Mouse (Mus musculus) forebrain, postnatal 0 days (tissue): ENCODE data around the gene Mrpl43. TPM values are rescaled to one million over a fixed set of nuclear protein-coding genes. Genes with fewer than 3 reads are reported as not detected.

ENCODE experiments used
- ATAC-seq: fragments of 200-750 bp; cut with Nextera tagmentation; 2 replicates; pipeline ENCODE4 v1.8.0; 2017; ENCODE audit warnings: mild to moderate bottlenecking, moderate library complexity
- DNase-seq: peaks from one replicate; pipeline ENCODE4 v3.0.0-alpha.2; 2015
- H3K27ac ChIP-seq: fragments of 300-500 bp; sonication (generic); 2 replicates; pipeline ENCODE4 v1.5.1; 2014; ENCODE audit warnings: low read depth, mild to moderate bottlenecking, antibody characterized with exemption, low read length, moderate library complexity, mixed read lengths
- H3K27me3 ChIP-seq: fragments of 300-500 bp; sonication (generic); 2 replicates; pipeline ENCODE4 v1.6.1; 2014; ENCODE audit warnings: mild to moderate bottlenecking, low read length, mixed read lengths; ENCODE audit not compliant: insufficient read depth
- H3K36me3 ChIP-seq: fragments of 300-500 bp; sonication (generic); 2 replicates; pipeline ENCODE4 v1.6.1; 2014; ENCODE audit warnings: mild to moderate bottlenecking, moderate library complexity; ENCODE audit not compliant: insufficient read depth
- H3K4me1 ChIP-seq: fragments of 300-500 bp; sonication (generic); 2 replicates; pipeline ENCODE4 v1.6.1; 2014; ENCODE audit warnings: antibody characterized with exemption; ENCODE audit not compliant: insufficient read depth
- H3K4me2 ChIP-seq: fragments of 300-500 bp; sonication (generic); 2 replicates; pipeline ENCODE4 v1.6.1; 2014; ENCODE audit warnings: low read depth, mild to moderate bottlenecking, moderate library complexity
- H3K4me3 ChIP-seq: fragments of 300-500 bp; sonication (generic); 2 replicates; pipeline ENCODE4 v1.5.1; 2014; ENCODE audit warnings: low read depth, low read length, mixed read lengths
- H3K9ac ChIP-seq: fragments of 300-500 bp; sonication (generic); 2 replicates; pipeline ENCODE4 v1.6.1; 2014; ENCODE audit warnings: mild to moderate bottlenecking
- H3K9me3 ChIP-seq: fragments of 300-500 bp; sonication (generic); 2 replicates; pipeline ENCODE4 v1.6.1; 2016; ENCODE audit warnings: low read length
- CTCF ChIP-seq: sonication (generic); IDR thresholded peaks from 2 replicates; pipeline ENCODE4 v1.5.1; 2016; ENCODE audit warnings: antibody characterized with exemption, control low read depth, low read depth
- WGBS: fragments of 180-500 bp; shearing (Covaris S2); extraction: QIAGEN DNeasy Blood & Tissue Kit; methylation state at CpG from one replicate; pipeline ENCODE4 v1.1.7; 2014; 5-methylcytosine and 5-hydroxymethylcytosine counted together
- polyA plus RNA-seq: library from polyadenylated mRNA; unstranded; fragments of >200 nt; fragmentation: Nextera tagmentation; extraction: Ambion mirVana; gene quantifications from 2 replicates; pipeline ENCODE4 v1.2.1, GENCODE M21; 2015
- total RNA-seq: library from RNA; depleted of rRNA; stranded (reverse); fragments of >200 nt; gene quantifications from 2 replicates; pipeline ENCODE4 v1.2.3, GENCODE M21; 2014

The Mrpl43 gene
- total and polyA plus RNA-seq, 2 experiments from 2014 or later: 62.2 to 99.2 TPM

- Histone ChIP-seq H3K27me3 (no peaks in the 10 kb centered on the region), H3K4me2 (no peak overlapping the region), H3K9ac (no peak overlapping the region), H3K27ac (no peak overlapping the region), H3K9me3 (no peaks in the 10 kb centered on the region), H3K4me1 (0 out of 2 replicates have a peak, but pooled peaks cover 5% of the 10 kb centered on the region), H3K36me3 (peaks cover 26% of the 10 kb centered on the region), H3K4me3 (no peak overlapping the region)
- 63% methylated on average over 19 of the region's 19 CpGs for WGBS
- ATAC-seq: no peak
- DNase-seq: no peak
- TF ChIP-seq CTCF: no peak
Observed at GRCm38 (mm10) chr19:45028746-45029145, 22.5 kb upstream of the Mrpl43 start.

GRCm38 (mm10) chr19:45027848-45028247, 21.6 kb upstream of the Mrpl43 start:
- H3K27ac ChIP-seq: no peak overlapping the region
- peaks cover 29% of the 10 kb centered on the region for H3K36me3 ChIP-seq
- 83% methylated on average over 6 of the region's 6 CpGs for WGBS

GRCm38 (mm10) chr19:45026958-45027670, 20.9 kb upstream of the Mrpl43 start:
- no peak for TF ChIP-seq CTCF
- ATAC-seq: no peak
- WGBS: 82% methylated on average over 6 of the region's 6 CpGs
- H3K4me1 ChIP-seq: 0 out of 2 replicates have a peak, but pooled peaks cover 5% of the 10 kb centered on the region
- no peak overlapping the region for H3K9ac ChIP-seq
- H3K9me3 ChIP-seq: no peaks in the 10 kb centered on the region
- peaks cover 29% of the 10 kb centered on the region for H3K36me3 ChIP-seq
- no peak overlapping the region for H3K4me3 ChIP-seq
- H3K27ac ChIP-seq: no peak overlapping the region
- no peaks in the 10 kb centered on the region for H3K27me3 ChIP-seq
- no peak for DNase-seq
- no peak overlapping the region for H3K4me2 ChIP-seq

More at GRCm38 (mm10) chr19:45027848-45028247, 21.6 kb upstream of the Mrpl43 start:
- Histone ChIP-seq H3K9me3 (no peaks in the 10 kb centered on the region), H3K9ac (no peak overlapping the region), H3K27me3 (no peaks in the 10 kb centered on the region), H3K4me3 (no peak overlapping the region), H3K4me2 (no peak overlapping the region), H3K4me1 (0 out of 2 replicates have a peak, but pooled peaks cover 5% of the 10 kb centered on the region)
- TF ChIP-seq CTCF: no peak
- ATAC-seq (no peak), DNase-seq (no peak)

- Histone ChIP-seq H3K27ac (no peak overlapping the region), H3K36me3 (peaks cover 29% of the 10 kb centered on the region), H3K9ac (no peak overlapping the region), H3K4me2 (no peak overlapping the region), H3K4me1 (0 out of 2 replicates have a peak, but pooled peaks cover 5% of the 10 kb centered on the region), H3K9me3 (no peaks in the 10 kb centered on the region), H3K27me3 (no peaks in the 10 kb centered on the region), H3K4me3 (no peak overlapping the region)
- 93% methylated on average over 37 of the region's 37 CpGs for WGBS
- no peak for TF ChIP-seq CTCF
- DNase-seq (no peak), ATAC-seq (no peak)
Observed at GRCm38 (mm10) chr19:45025937-45026568, 19.8 kb upstream of the Mrpl43 start.

GRCm38 (mm10) chr19:45024775-45025174, 18.5 kb upstream of the Mrpl43 start:
- H3K36me3 ChIP-seq: peaks cover 29% of the 10 kb centered on the region
- ATAC-seq: no peak

GRCm38 (mm10) chr19:45023993-45024392, 17.8 kb upstream of the Mrpl43 start:
- H3K27ac ChIP-seq: no peak overlapping the region
- no peak overlapping the region for H3K9ac ChIP-seq
- H3K4me1 ChIP-seq: no peaks in the 10 kb centered on the region
- no peak for DNase-seq
- H3K27me3 ChIP-seq: no peaks in the 10 kb centered on the region
- no peaks in the 10 kb centered on the region for H3K9me3 ChIP-seq
- H3K4me2 ChIP-seq: no peak overlapping the region
- no peak for TF ChIP-seq CTCF
- H3K4me3 ChIP-seq: no peak overlapping the region
- 89% methylated on average over 11 of the region's 11 CpGs for WGBS
- H3K36me3 ChIP-seq: peaks cover 29% of the 10 kb centered on the region
- no peak for ATAC-seq

More at GRCm38 (mm10) chr19:45024775-45025174, 18.5 kb upstream of the Mrpl43 start:
- H3K27me3 ChIP-seq: no peaks in the 10 kb centered on the region
- no peak overlapping the region for H3K27ac ChIP-seq
- H3K4me1 ChIP-seq: no peaks in the 10 kb centered on the region
- no peak overlapping the region for H3K4me2 ChIP-seq
- 91% methylated on average over 20 of the region's 20 CpGs for WGBS
- no peak for DNase-seq
- no peak overlapping the region for H3K4me3 ChIP-seq
- H3K9ac ChIP-seq: no peak overlapping the region
- no peak for TF ChIP-seq CTCF
- no peaks in the 10 kb centered on the region for H3K9me3 ChIP-seq

- Histone ChIP-seq H3K36me3 (peaks cover 17% of the 10 kb centered on the region), H3K27me3 (no peaks in the 10 kb centered on the region), H3K4me2 (no peak overlapping the region), H3K4me1 (peaks cover 7% of the 10 kb centered on the region), H3K4me3 (no peak overlapping the region), H3K9me3 (no peaks in the 10 kb centered on the region), H3K9ac (no peak overlapping the region), H3K27ac (no peak overlapping the region)
- ATAC-seq (no peak), DNase-seq (no peak)
- 93% methylated on average over 15 of the region's 15 CpGs for WGBS
- TF ChIP-seq CTCF: no peak
Observed at GRCm38 (mm10) chr19:45021362-45021761, 15.1 kb upstream of the Mrpl43 start.
